Mouse (Mus musculus) testis, adult 2 months (tissue): ENCODE measurements at regions not wholly inside any gene's neighbourhood (a gene's known extent, or its start where the extent isn't known, plus 50 kb on each side); places are given as distances from the start of the nearest gene placed in this dataset.

Experiments
- CTCF ChIP-seq: fragments of 200-500 bp; IDR thresholded peaks from 2 replicates; pipeline ENCODE4 v1.5.1; 2012; ENCODE audit warnings: low read depth, mild to moderate bottlenecking, inconsistent platforms, low read length, moderate library complexity; ENCODE audit not compliant: control insufficient read depth, insufficient read depth, insufficient replicate concordance
- POLR2A ChIP-seq: fragments of 200-500 bp; IDR thresholded peaks from 2 replicates; pipeline ENCODE4 v1.6.1; 2012; ENCODE audit warnings: low read depth, mild to moderate bottlenecking, inconsistent platforms, low read length, moderate library complexity; ENCODE audit not compliant: control insufficient read depth

- no peak for TF ChIP-seq CTCF
- no peak for TF ChIP-seq POLR2A
These were observed 129.0 kb downstream of the Basp1 start for GRCm38 (mm10) chr15:25284354-25285199.
